Mouse (Mus musculus) thymus, postnatal 10 days (tissue): Measurements from ENCODE around the gene Tox3.

Experiments used
- DNase-seq, 2 experiments: peaks; one replicate each; pipeline ENCODE4 v3.0.0; 2021; ENCODE audit warnings: low spot score in 2 of 2

Tox3 gene

GRCm38 (mm10) chr8:90348178-90348925 lies at the start of gene Tox3:
Tox3 (minus strand) TSS chr8:90348343.
- peak; percentile 31 to 56 for DNase-seq

GRCm38 (mm10) chr8:90392643-90393042 lies 44.5 kb upstream of the Tox3 start:
- DNase-seq, result no peak

- DNase-seq, result no peak
Observed at GRCm38 (mm10) chr8:90391483-90392074, 43.4 kb upstream of the Tox3 start.

- DNase-seq, result no peak
Observed at GRCm38 (mm10) chr8:90390827-90391226, 42.7 kb upstream of the Tox3 start.

- DNase-seq, result no peak
Observed at GRCm38 (mm10) chr8:90379064-90379463, 30.9 kb upstream of the Tox3 start.

- DNase-seq, result no peak
Observed at GRCm38 (mm10) chr8:90378036-90378435, 29.9 kb upstream of the Tox3 start.

GRCm38 (mm10) chr8:90371611-90372222 lies 23.6 kb upstream of the Tox3 start:
- no peak for DNase-seq

- peak; percentile 73 to 75 for DNase-seq
Observed at GRCm38 (mm10) chr8:90369876-90370275, 21.7 kb upstream of the Tox3 start.

- DNase-seq, result peak; percentile 10 to 40
Observed at GRCm38 (mm10) chr8:90356729-90357128, 8.6 kb upstream of the Tox3 start.

GRCm38 (mm10) chr8:90354782-90355181 lies 6.6 kb upstream of the Tox3 start:
- DNase-seq, result no peak

GRCm38 (mm10) chr8:90353960-90354540 lies 5.9 kb upstream of the Tox3 start:
- DNase-seq, result no peak

- DNase-seq, result no peak
Observed at GRCm38 (mm10) chr8:90353499-90353898, 5.4 kb upstream of the Tox3 start.

- DNase-seq, result no peak
Observed at GRCm38 (mm10) chr8:90352991-90353390, 4.8 kb upstream of the Tox3 start.

- no peak for DNase-seq
Observed at GRCm38 (mm10) chr8:90349709-90350562, 1.8 kb upstream of the Tox3 start.

GRCm38 (mm10) chr8:90348926-90349683 lies 962 bp upstream of the Tox3 start:
- DNase-seq, result no peak

- peak; percentile 13 to 36 for DNase-seq
Observed at GRCm38 (mm10) chr8:90347581-90348177, 464 bp downstream of the Tox3 start.

- DNase-seq, result no peak
Observed at GRCm38 (mm10) chr8:90346880-90347535, 1.1 kb downstream of the Tox3 start.

GRCm38 (mm10) chr8:90346138-90346879 lies 1.8 kb downstream of the Tox3 start:
- no peak for DNase-seq
